Mouse (Mus musculus): ENCODE data around the gene Cxcl14.

Gene Cxcl14

GRCm38 (mm10) chr13:56251924-56252619, 44.3 kb downstream of the Cxcl14 start, which contains the start of gene Neurog1:
Gene Neurog1, minus strand, starts transcription at chr13:56252163.
- DNase-seq (ENCODE audit: low spot score in 2 of 2), result peak in 1 of 2 experiments; percentile 14

GRCm38 (mm10) chr13:56251176-56251923, 45.0 kb downstream of the Cxcl14 start:
- no peak for DNase-seq (ENCODE audit: low spot score in 2 of 2)

GRCm38 (mm10) chr13:56250551-56251161, 45.7 kb downstream of the Cxcl14 start:
- DNase-seq (ENCODE audit: low spot score in 2 of 2), result no peak

- no peak for DNase-seq (ENCODE audit: low spot score in 2 of 2)
These were observed 46.6 kb downstream of the Cxcl14 start for GRCm38 (mm10) chr13:56249593-56250341.

- DNase-seq (ENCODE audit: low spot score in 2 of 2), result no peak
These were observed 53.2 kb downstream of the Cxcl14 start for GRCm38 (mm10) chr13:56243104-56243503.

- no peak for DNase-seq (ENCODE audit: low spot score in 2 of 2)
These were observed 56.2 kb downstream of the Cxcl14 start for GRCm38 (mm10) chr13:56240012-56240770.
